Mouse (Mus musculus) stomach, postnatal 0 days (tissue): ENCODE results near the gene Mrps18a.

Experiments
- CTCF ChIP-seq: IDR thresholded peaks from 2 replicates; pipeline ENCODE4 v1.5.1; 2016; ENCODE audit warnings: antibody characterized with exemption, low read depth, mild to moderate bottlenecking, moderate library complexity
- EP300 ChIP-seq: optimal IDR thresholded peaks from 2 replicates; pipeline ENCODE3; 2016; ENCODE audit warnings: antibody characterized with exemption

GRCm38 (mm10) chr17:46132058-46132718 lies 21.4 kb downstream of the Mrps18a start:
- TF ChIP-seq CTCF (peak; percentile 96), EP300 (no peak)
